Mouse (Mus musculus): ENCODE measurements around the gene Ccnd3.

- TF ChIP-seq POLR2A (IDR thresholded peaks at IDR 0.05; ENCODE audit: insufficient read depth, low read length) (no peak), CTCF (IDR thresholded peaks at IDR 0.05; ENCODE audit: low read depth, low read length) (no peak), EP300 (IDR thresholded peaks at IDR 0.05; ENCODE audit: insufficient read depth, low read depth, low read length) (no peak)
These were observed 42.0 kb upstream of the Ccnd3 start for GRCm38 (mm10) chr17:47462728-47463388.
